Comparison of ENCODE assay signal across 20 mouse cellular contexts in genomic region chr13:35669910-35670469, GRCm38 (mm10). TPM values are rescaled to one million over a fixed set of nuclear protein-coding genes. Genes with fewer than 3 reads are reported as not detected.
DNase-seq lines count a peak whose midpoint lies in the region; ATAC-seq and TF ChIP-seq lines count a peak whose summit lies in the region.
"Had no signal": no experiment of that assay in that cellular context is flagged by ENCODE, and none has a peak within 500 bp of the region (broad histone marks: within the 10 kb centered on the region; RNA-seq: fewer than 3 reads in every experiment).

No protein-coding gene starts in this region.

- no peak for TF ChIP-seq POLR2A in kidney, adult 2 months (IDR thresholded peaks at IDR 0.05; ENCODE audit: low read depth, low read length)

- H3K9ac ChIP-seq in midbrain, embryonic 13.5 days (replicated peaks) = no peak overlapping the region
- H3K9ac ChIP-seq in hindbrain, embryonic 16.5 days (ENCODE audit: low read depth, low read length) = no peak overlapping the region
- H3K9ac ChIP-seq: embryonic facial prominence, embryonic 12.5 days; hindbrain, embryonic 15.5 days; liver, embryonic 13.5 days; lung, embryonic 15.5 days; neural tube, embryonic 12.5 days had no signal

- H3K27me3 ChIP-seq in kidney, adult 2 months (replicated peaks; ENCODE audit: control insufficient read depth, insufficient read depth, low read length) = no peaks in the 10 kb centered on the region
- no peaks in the 10 kb centered on the region for H3K27me3 ChIP-seq in midbrain, embryonic 13.5 days
- no peaks in the 10 kb centered on the region for H3K27me3 ChIP-seq in hindbrain, embryonic 16.5 days (replicated peaks; ENCODE audit: control insufficient read depth, insufficient read depth, low read length)
- H3K27me3 ChIP-seq: embryonic facial prominence, embryonic 12.5 days; hindbrain, embryonic 15.5 days; liver, embryonic 13.5 days; lung, embryonic 15.5 days; neural tube, embryonic 12.5 days had no signal

- H3K4me3 ChIP-seq in kidney, adult 2 months (ENCODE audit: insufficient read depth, low read depth, low read length) = no peak overlapping the region
- no peak overlapping the region for H3K4me3 ChIP-seq in midbrain, embryonic 13.5 days (replicated peaks)
- H3K4me3 ChIP-seq in hindbrain, embryonic 16.5 days (ENCODE audit: low read length) = no peak overlapping the region
- H3K4me3 ChIP-seq: embryonic facial prominence, embryonic 12.5 days; gastrocnemius, adult 2 months; hindbrain, embryonic 15.5 days; left cerebral cortex, adult 2 months; liver, embryonic 13.5 days; lung, embryonic 15.5 days; megakaryocyte, embryonic 14.5 days; neural tube, embryonic 12.5 days had no signal

- no peak for ATAC-seq in midbrain, embryonic 13.5 days
- no peak for ATAC-seq in hindbrain, embryonic 16.5 days

- H3K9me3 ChIP-seq in midbrain, embryonic 13.5 days = no peaks in the 10 kb centered on the region
- H3K9me3 ChIP-seq in hindbrain, embryonic 16.5 days (ENCODE audit: control insufficient read depth, low read length) = no peaks in the 10 kb centered on the region
- H3K9me3 ChIP-seq: embryonic facial prominence, embryonic 12.5 days; hindbrain, embryonic 15.5 days; liver, embryonic 13.5 days; lung, embryonic 15.5 days; megakaryocyte, embryonic 14.5 days; neural tube, embryonic 12.5 days had no signal

- WGBS in large intestine, adult 2 months = 31% methylated on average over 4 of the region's 4 CpGs
- WGBS in kidney, adult 2 months = 51% methylated on average over 4 of the region's 4 CpGs
- 87% methylated on average over 4 of the region's 4 CpGs for WGBS in midbrain, embryonic 13.5 days
- WGBS in hindbrain, embryonic 16.5 days = 82% methylated on average over 4 of the region's 4 CpGs

- H3K4me1 ChIP-seq in kidney, adult 2 months (ENCODE audit: control insufficient read depth, insufficient read depth, low read length) = no peaks in the 10 kb centered on the region
- H3K4me1 ChIP-seq in midbrain, embryonic 13.5 days (replicated peaks) = peaks cover 7% of the 10 kb centered on the region
- H3K4me1 ChIP-seq in hindbrain, embryonic 16.5 days (ENCODE audit: control insufficient read depth, insufficient read depth, low read depth, low read length) = no peaks in the 10 kb centered on the region
- H3K4me1 ChIP-seq: embryonic facial prominence, embryonic 12.5 days; hindbrain, embryonic 15.5 days; lung, embryonic 15.5 days; neural tube, embryonic 12.5 days had no signal

- DNase-seq in lung, postnatal 36 days = peak; percentile 15
- DNase-seq in lung, postnatal 4 days = no peak
- peak; percentile 31 for DNase-seq in brain, adult 2 months (ENCODE audit: low read depth, low spot score)
- DNase-seq in large intestine, adult 2 months (ENCODE audit: low read depth, low spot score) = peak; percentile 42
- DNase-seq in kidney, adult 2 months = no peak
- DNase-seq: adrenal gland, postnatal 14 days; cerebellum, postnatal 10 days; gastrocnemius, adult 2 months; kidney, adult 11 months; kidney, postnatal 4 days; liver, embryonic 13.5 days; thymus, postnatal 4 days had no signal

- TF ChIP-seq CTCF in kidney, adult 2 months (conservative IDR thresholded peaks at IDR 0.05; ENCODE audit: insufficient read depth, insufficient read length, low read depth, low read length) = no peak

- no peak overlapping the region for H3K27ac ChIP-seq in kidney, adult 2 months (ENCODE audit: insufficient read depth, low read depth, low read length)
- H3K27ac ChIP-seq in midbrain, embryonic 13.5 days = no peak overlapping the region
- H3K27ac ChIP-seq in hindbrain, embryonic 16.5 days (ENCODE audit: low read depth, low read length) = no peak overlapping the region
- H3K27ac ChIP-seq: embryonic facial prominence, embryonic 12.5 days; gastrocnemius, adult 2 months; hindbrain, embryonic 15.5 days; left cerebral cortex, adult 2 months; liver, embryonic 13.5 days; lung, embryonic 15.5 days; neural tube, embryonic 12.5 days had no signal

- no peaks in the 10 kb centered on the region for H3K36me3 ChIP-seq in kidney, adult 2 months (ENCODE audit: control insufficient read depth, insufficient read depth, low read length)
- H3K36me3 ChIP-seq in midbrain, embryonic 13.5 days = no peaks in the 10 kb centered on the region
- no peaks in the 10 kb centered on the region for H3K36me3 ChIP-seq in hindbrain, embryonic 16.5 days (ENCODE audit: control insufficient read depth, insufficient read depth, low read length)
- H3K36me3 ChIP-seq: embryonic facial prominence, embryonic 12.5 days; hindbrain, embryonic 15.5 days; liver, embryonic 13.5 days; lung, embryonic 15.5 days; neural tube, embryonic 12.5 days had no signal

- H3K4me2 ChIP-seq in midbrain, embryonic 13.5 days (replicated peaks) = no peak overlapping the region
- H3K4me2 ChIP-seq in hindbrain, embryonic 16.5 days (ENCODE audit: low read length) = no peak overlapping the region
- H3K4me2 ChIP-seq: embryonic facial prominence, embryonic 12.5 days; hindbrain, embryonic 15.5 days; liver, embryonic 13.5 days; lung, embryonic 15.5 days; neural tube, embryonic 12.5 days had no signal

RNA-seq across cellular contexts. Expression of gene Cdyl, which starts 10.4 kb away (rescaled TPM):
- polyA plus RNA-seq in large intestine, adult 2 months (2012; rRNA removed) = 2.8 and 3.7 TPM in 2 replicates
- 2.7 and 2.8 TPM in 2 replicates for polyA plus RNA-seq in kidney, adult 2 months (2012; rRNA removed)
- 3.5 and 5.3 TPM in 2 replicates for polyA plus RNA-seq in midbrain, embryonic 13.5 days (2015; fragmentation: Nextera tagmentation; extraction: Ambion mirVana)
- polyA plus RNA-seq in hindbrain, embryonic 16.5 days (2015; fragmentation: Nextera tagmentation; extraction: Ambion mirVana) = 2.6 and 4.2 TPM in 2 replicates

Comparison
In these comparisons a context has a peak if more than half of its experiments do, and no peak if none do; other contexts are left out.
1. DNase-seq: peak in lung, postnatal 36 days (single experiment), brain, adult 2 months (single experiment) and large intestine, adult 2 months (single experiment); none in lung, postnatal 4 days (0 of 2) and kidney, adult 2 months (single experiment).